Mouse (Mus musculus): ENCODE data around the gene Zfp654. TPM values are rescaled to one million over a fixed set of nuclear protein-coding genes. Genes with fewer than 3 reads are reported as not detected.
"Not testable (repeated sequence)": the region's sequence is repeated elsewhere in the genome, so short reads cannot be mapped to it uniquely, and the experiment has no call there.

The Zfp654 gene
- total and polyA plus RNA-seq, 2 experiments from 2014 or later: 2.6 to 13.8 TPM

DNA sequence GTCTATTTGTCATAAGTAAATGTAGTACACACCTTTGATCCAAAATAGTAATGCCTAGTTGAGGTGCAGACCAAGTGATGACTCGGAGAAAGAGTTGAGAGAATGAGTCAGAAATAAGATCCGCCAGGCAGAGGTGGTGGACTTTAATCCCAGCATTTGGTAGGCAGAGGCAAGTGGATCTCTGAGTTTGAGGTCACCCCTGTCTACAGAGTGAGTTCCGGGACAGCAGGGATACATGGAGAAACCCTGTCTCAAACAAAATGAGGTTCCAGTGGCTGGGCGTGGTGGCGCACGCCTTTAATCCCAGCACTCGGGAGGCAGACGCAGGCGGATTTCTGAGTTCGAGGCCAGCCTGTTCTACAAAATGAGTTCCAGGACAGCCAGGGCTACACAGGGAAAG, 23.9 kb upstream of the Zfp654 start:
- 96% methylated on average over 10 of the region's 10 CpGs for WGBS
- H3K4me2 ChIP-seq (ENCODE audit: low read depth): no peak overlapping the region
- H3K27me3 ChIP-seq (ENCODE audit: insufficient read depth, low read length): no peaks in the 10 kb centered on the region
- H3K4me1 ChIP-seq (ENCODE audit: insufficient read depth): no peaks in the 10 kb centered on the region
- H3K9ac ChIP-seq: no peak overlapping the region
- H3K36me3 ChIP-seq (ENCODE audit: insufficient read depth): no peaks in the 10 kb centered on the region
- TF ChIP-seq CTCF (IDR thresholded peaks at IDR 0.05; ENCODE audit: low read depth): no peak
- H3K4me3 ChIP-seq (ENCODE audit: low read depth, low read length): no peak overlapping the region
- DNase-seq (no peak), ATAC-seq (no peak)
- H3K9me3 ChIP-seq (ENCODE audit: low read length): no peaks in the 10 kb centered on the region
- no peak overlapping the region for H3K27ac ChIP-seq (ENCODE audit: low read depth, low read length)

DNA sequence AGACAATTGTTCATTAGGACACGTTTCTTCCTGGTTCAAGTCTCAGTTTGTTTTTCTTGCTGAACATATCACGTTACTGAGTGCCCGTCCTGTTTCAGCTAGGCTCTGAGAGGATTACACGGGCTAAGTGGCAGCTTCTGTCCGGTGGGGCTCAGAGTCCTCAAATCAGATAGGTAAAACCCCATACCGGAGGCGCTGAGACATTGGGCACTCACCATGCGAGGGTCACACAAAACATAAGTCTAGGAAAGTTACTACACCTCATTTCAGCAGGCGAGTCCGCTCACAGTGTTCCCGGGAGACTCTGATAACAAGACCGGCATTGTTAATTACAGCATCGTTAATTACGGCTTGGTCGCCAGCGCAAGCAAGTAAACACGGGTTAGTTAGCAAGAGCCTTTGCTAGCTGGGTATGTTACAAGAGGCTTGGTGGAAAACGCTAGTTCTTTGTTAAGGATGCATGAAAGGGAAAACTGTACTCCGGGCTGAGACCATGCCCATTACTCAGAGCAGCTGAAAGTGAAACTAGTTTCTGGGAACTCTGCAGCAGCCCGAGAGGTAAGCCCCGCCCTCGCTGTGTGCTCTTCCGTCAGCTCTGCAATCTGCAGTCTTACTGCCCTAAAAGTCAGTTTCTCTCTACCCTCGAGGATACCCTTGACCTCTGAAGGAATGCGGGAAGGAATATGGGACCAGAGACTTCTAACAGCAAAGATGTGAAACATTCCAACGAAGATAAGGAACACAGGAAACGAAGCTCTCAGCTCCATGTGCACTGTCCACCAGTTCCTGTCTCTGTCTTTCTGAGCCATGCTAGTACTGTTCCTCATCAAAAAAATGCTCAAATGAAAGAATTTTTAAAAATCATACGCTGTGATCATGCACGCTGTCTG, 22.2 kb upstream of the Zfp654 start:
- no peaks in the 10 kb centered on the region for H3K36me3 ChIP-seq (ENCODE audit: insufficient read depth)
- TF ChIP-seq CTCF (IDR thresholded peaks at IDR 0.05; ENCODE audit: low read depth): no peak
- H3K4me1 ChIP-seq (ENCODE audit: insufficient read depth): no peaks in the 10 kb centered on the region
- peak overlapping the region; percentile 77 for H3K4me2 ChIP-seq (ENCODE audit: low read depth)
- H3K9me3 ChIP-seq (ENCODE audit: low read length): no peaks in the 10 kb centered on the region
- ATAC-seq (peak; percentile 94), DNase-seq (peak; percentile 65)
- peak overlapping the region; percentile 48 for H3K4me3 ChIP-seq (ENCODE audit: low read depth, low read length)
- 4% methylated on average over 29 of the region's 29 CpGs for WGBS
- H3K9ac ChIP-seq: peak overlapping the region; percentile 56
- peak overlapping the region; percentile 50 for H3K27ac ChIP-seq (ENCODE audit: low read depth, low read length)
- H3K27me3 ChIP-seq (ENCODE audit: insufficient read depth, low read length): no peaks in the 10 kb centered on the region

DNA sequence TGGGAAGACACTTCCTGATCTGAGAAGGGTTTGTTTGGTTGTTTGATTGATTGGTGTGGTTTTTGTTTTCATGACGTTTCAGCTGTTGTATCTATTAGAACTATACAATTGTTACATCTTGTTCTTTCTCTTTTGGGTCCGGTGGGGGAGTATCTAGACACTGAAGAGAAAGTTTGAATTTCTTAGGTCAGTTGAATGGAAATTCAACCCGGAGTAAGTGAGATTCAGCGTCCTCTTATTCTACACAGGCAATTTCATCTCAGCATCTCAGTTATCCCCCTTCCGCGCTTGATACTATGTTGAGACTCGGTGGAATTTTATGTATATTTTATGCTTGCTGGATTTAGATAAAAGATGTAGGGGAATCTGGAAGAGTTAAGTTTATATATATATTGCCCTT, 21.4 kb upstream of the Zfp654 start:
- ATAC-seq (no peak), DNase-seq (no peak)
- H3K4me3 ChIP-seq (ENCODE audit: low read depth, low read length): peak overlapping the region; percentile 11
- peak overlapping the region; percentile 77 for H3K4me2 ChIP-seq (ENCODE audit: low read depth)
- no peaks in the 10 kb centered on the region for H3K4me1 ChIP-seq (ENCODE audit: insufficient read depth)
- no peaks in the 10 kb centered on the region for H3K36me3 ChIP-seq (ENCODE audit: insufficient read depth)
- no peak overlapping the region for H3K27ac ChIP-seq (ENCODE audit: low read depth, low read length)
- no peaks in the 10 kb centered on the region for H3K9me3 ChIP-seq (ENCODE audit: low read length)
- TF ChIP-seq CTCF (IDR thresholded peaks at IDR 0.05; ENCODE audit: low read depth): no peak
- H3K27me3 ChIP-seq (ENCODE audit: insufficient read depth, low read length): no peaks in the 10 kb centered on the region
- WGBS: 8% methylated on average over 7 of the region's 7 CpGs
- no peak overlapping the region for H3K9ac ChIP-seq

DNA sequence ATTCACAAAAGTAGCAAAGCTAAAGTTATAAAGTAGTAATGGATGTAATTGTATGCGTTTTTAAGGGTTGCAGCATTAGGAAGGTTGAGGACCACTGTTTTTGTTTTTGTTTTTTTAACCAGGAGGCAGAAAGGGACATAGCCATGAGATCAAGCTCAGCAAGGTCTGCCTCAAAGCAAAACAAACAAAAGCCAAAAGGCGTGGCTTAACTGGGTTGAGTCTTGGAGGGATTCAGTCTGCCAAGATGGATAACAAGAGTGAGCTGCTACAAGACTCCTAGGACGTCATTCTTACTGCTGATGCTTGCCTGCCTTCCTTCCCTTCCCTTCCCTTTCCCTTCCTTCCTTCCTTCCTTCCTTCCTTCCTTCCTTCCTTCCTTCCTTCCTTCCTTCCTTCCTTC, 20.8 kb upstream of the Zfp654 start:
- 29% methylated on average over 3 of the region's 3 CpGs for WGBS
- Histone ChIP-seq H3K9ac (no peak overlapping the region), H3K27me3 (ENCODE audit: insufficient read depth, low read length) (no peaks in the 10 kb centered on the region), H3K4me3 (ENCODE audit: low read depth, low read length) (no peak overlapping the region), H3K9me3 (ENCODE audit: low read length) (no peaks in the 10 kb centered on the region), H3K27ac (ENCODE audit: low read depth, low read length) (no peak overlapping the region), H3K4me2 (ENCODE audit: low read depth) (no peak overlapping the region), H3K4me1 (ENCODE audit: insufficient read depth) (no peaks in the 10 kb centered on the region), H3K36me3 (ENCODE audit: insufficient read depth) (no peaks in the 10 kb centered on the region)
- TF ChIP-seq CTCF (IDR thresholded peaks at IDR 0.05; ENCODE audit: low read depth): no peak
- DNase-seq (no peak), ATAC-seq (no peak)

DNA sequence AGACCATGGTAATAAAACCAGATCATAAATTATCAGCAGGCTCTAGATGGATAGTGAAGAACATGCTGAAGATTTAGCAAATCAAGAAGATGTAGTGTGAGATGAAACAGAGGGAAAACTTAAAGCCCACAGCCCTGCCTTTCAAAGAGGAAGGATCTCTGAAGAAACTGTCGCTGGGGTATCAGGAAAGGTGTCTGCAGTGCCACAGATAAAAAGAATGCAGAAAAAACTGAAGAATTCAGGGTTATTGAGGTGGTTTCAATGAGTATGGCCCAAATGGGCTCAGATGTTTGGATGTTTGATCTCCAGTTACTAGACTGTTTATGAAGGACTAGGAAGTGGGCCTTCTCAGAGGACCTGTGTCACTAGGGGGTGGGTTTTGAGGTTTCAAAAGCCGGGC, 18.2 kb upstream of the Zfp654 start:
- WGBS: 83% methylated on average over 2 of the region's 2 CpGs
- no peak for ATAC-seq
- H3K4me1 ChIP-seq (ENCODE audit: insufficient read depth): no peaks in the 10 kb centered on the region
- no peaks in the 10 kb centered on the region for H3K27me3 ChIP-seq (ENCODE audit: insufficient read depth, low read length)
- no peaks in the 10 kb centered on the region for H3K36me3 ChIP-seq (ENCODE audit: insufficient read depth)
- H3K4me2 ChIP-seq (ENCODE audit: low read depth): no peak overlapping the region
- no peak for DNase-seq
- H3K9ac ChIP-seq: no peak overlapping the region
- no peak overlapping the region for H3K27ac ChIP-seq (ENCODE audit: low read depth, low read length)
- H3K4me3 ChIP-seq (ENCODE audit: low read depth, low read length): no peak overlapping the region
- H3K9me3 ChIP-seq (ENCODE audit: low read length): no peaks in the 10 kb centered on the region
- TF ChIP-seq CTCF (IDR thresholded peaks at IDR 0.05; ENCODE audit: low read depth): no peak

DNA sequence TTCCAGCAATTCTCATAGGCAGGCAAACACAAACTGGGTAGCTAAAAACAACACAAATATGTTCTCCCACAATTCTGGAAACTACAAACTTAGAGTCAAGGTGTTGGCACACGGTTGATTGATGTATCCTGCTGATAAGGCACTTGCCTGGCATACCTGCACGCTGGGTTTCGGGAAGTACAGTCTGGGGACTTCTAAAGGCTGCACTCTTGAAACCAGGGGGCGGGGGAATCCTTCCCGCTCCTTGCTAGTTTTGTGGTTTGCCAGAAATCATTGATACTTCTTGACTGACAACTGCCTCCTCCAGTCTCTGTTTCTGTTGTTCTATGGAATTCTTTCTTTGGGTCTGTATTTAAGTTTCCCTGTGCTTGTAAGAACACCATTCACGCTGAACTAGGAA, 17.2 kb upstream of the Zfp654 start:
- Histone ChIP-seq H3K27me3 (ENCODE audit: insufficient read depth, low read length) (no peaks in the 10 kb centered on the region), H3K4me1 (ENCODE audit: insufficient read depth) (no peaks in the 10 kb centered on the region), H3K4me3 (ENCODE audit: low read depth, low read length) (no peak overlapping the region), H3K27ac (ENCODE audit: low read depth, low read length) (no peak overlapping the region), H3K36me3 (ENCODE audit: insufficient read depth) (no peaks in the 10 kb centered on the region), H3K4me2 (ENCODE audit: low read depth) (no peak overlapping the region), H3K9me3 (ENCODE audit: low read length) (no peaks in the 10 kb centered on the region), H3K9ac (no peak overlapping the region)
- no peak for DNase-seq
- 71% methylated on average over 6 of the region's 6 CpGs for WGBS
- no peak for ATAC-seq
- TF ChIP-seq CTCF (IDR thresholded peaks at IDR 0.05; ENCODE audit: low read depth): no peak

DNA sequence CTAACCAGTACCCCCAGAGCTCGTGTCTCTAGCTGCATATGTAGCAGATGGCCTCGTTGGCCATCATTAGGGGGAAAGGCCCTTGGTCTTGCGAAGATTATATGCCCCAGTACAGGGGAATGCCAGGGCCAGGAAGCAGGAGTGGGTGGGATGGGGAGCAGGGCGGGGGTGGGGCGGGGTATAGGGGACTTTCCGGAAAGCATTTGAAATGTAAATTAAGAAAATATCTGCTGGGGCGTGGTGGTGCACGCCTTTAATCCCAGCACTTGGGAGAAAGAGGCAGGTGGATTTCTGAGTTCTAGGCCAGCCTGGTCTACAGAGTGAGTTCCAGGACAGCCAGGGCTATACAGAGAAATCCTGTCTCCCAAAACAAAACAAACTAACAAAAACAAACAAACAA, 14.4 kb upstream of the Zfp654 start:
- H3K27ac ChIP-seq (ENCODE audit: low read depth, low read length); ATAC-seq; DNase-seq; H3K9me3 ChIP-seq (ENCODE audit: low read length); H3K9ac ChIP-seq; H3K4me3 ChIP-seq (ENCODE audit: low read depth, low read length); H3K4me2 ChIP-seq (ENCODE audit: low read depth); H3K36me3 ChIP-seq (ENCODE audit: insufficient read depth); H3K4me1 ChIP-seq (ENCODE audit: insufficient read depth); H3K27me3 ChIP-seq (ENCODE audit: insufficient read depth, low read length): not testable (repeated sequence)
- WGBS: 87% methylated on average over 8 of the region's 8 CpGs
